Mouse (Mus musculus): ENCODE results near the gene Phospho1.

- TF ChIP-seq POLR2A (IDR thresholded peaks at IDR 0.05; ENCODE audit: low read depth, low read length), result no peak
- TF ChIP-seq CTCF (IDR thresholded peaks at IDR 0.05; ENCODE audit: extremely low read depth, insufficient read length, insufficient replicate concordance, low read depth, low read length), result no peak
Observed at GRCm38 (mm10) chr11:95822437-95822836, 1.9 kb upstream of the Phospho1 start.

Measured in small intestine, adult 2 months (tissue).